Mouse (Mus musculus) heart, postnatal 0 days (tissue): ENCODE data around the gene Col18a1. TPM values are rescaled to one million over a fixed set of nuclear protein-coding genes. Genes with fewer than 3 reads are reported as not detected.

ENCODE experiments used
- ATAC-seq: fragments of 200-750 bp; cut with Nextera tagmentation; 2 replicates; pipeline ENCODE4 v1.8.0; 2017; ENCODE audit warnings: low read depth, moderate number of reproducible peaks, moderate library complexity; ENCODE audit not compliant: insufficient read depth
- DNase-seq: peaks from one replicate; pipeline ENCODE4 v3.0.0-alpha.2; 2016; ENCODE audit warnings: low spot score
- H3K27ac ChIP-seq: fragments of 300-500 bp; sonication (generic); 2 replicates; pipeline ENCODE4 v1.5.1; 2014; ENCODE audit warnings: low read depth, mild to moderate bottlenecking
- H3K27me3 ChIP-seq: fragments of 300-500 bp; sonication (generic); 2 replicates; pipeline ENCODE4 v1.6.1; 2014; ENCODE audit warnings: low read length, mixed read lengths; ENCODE audit not compliant: control insufficient read depth, insufficient read depth
- H3K36me3 ChIP-seq: fragments of 300-500 bp; sonication (generic); replicated peaks from 2 replicates; pipeline ENCODE4 v1.6.1; 2014; ENCODE audit warnings: low read length, mixed read lengths; ENCODE audit not compliant: control insufficient read depth, insufficient read depth
- H3K4me1 ChIP-seq: fragments of 300-500 bp; sonication (generic); 2 replicates; pipeline ENCODE4 v1.6.1; 2014; ENCODE audit warnings: antibody characterized with exemption; ENCODE audit not compliant: control insufficient read depth, insufficient read depth
- H3K4me2 ChIP-seq: fragments of 300-500 bp; sonication (generic); 2 replicates; pipeline ENCODE4 v1.6.1; 2014; ENCODE audit warnings: low read depth, mild to moderate bottlenecking, low read length, moderate library complexity
- H3K4me3 ChIP-seq: fragments of 300-500 bp; sonication (generic); 2 replicates; pipeline ENCODE4 v1.5.1; 2014; ENCODE audit warnings: low read depth, low read length
- H3K9ac ChIP-seq: fragments of 300-500 bp; sonication (generic); replicated peaks from 2 replicates; pipeline ENCODE4 v1.6.1; 2014; ENCODE audit warnings: low read depth, low read length, mixed read lengths
- H3K9me3 ChIP-seq: fragments of 300-500 bp; sonication (generic); replicated peaks from 2 replicates; pipeline ENCODE4 v1.6.1; 2016; ENCODE audit warnings: low read length; ENCODE audit not compliant: control insufficient read depth
- CTCF ChIP-seq: IDR thresholded peaks from 2 replicates; pipeline ENCODE4 v1.5.1; 2016; ENCODE audit warnings: antibody characterized with exemption, control low read depth, low read depth
- EP300 ChIP-seq: IDR thresholded peaks from 2 replicates; pipeline ENCODE4 v1.6.1; 2016; ENCODE audit warnings: antibody characterized with exemption, low read depth
- WGBS: fragments of 180-500 bp; shearing (Covaris S2); extraction: QIAGEN DNeasy Blood & Tissue Kit; methylation state at CpG from one replicate; pipeline ENCODE4 v1.1.7; 2014; 5-methylcytosine and 5-hydroxymethylcytosine counted together
- polyA plus RNA-seq: library from polyadenylated mRNA; unstranded; fragments of >200 nt; fragmentation: Nextera tagmentation; extraction: Ambion mirVana; gene quantifications from 2 replicates; pipeline ENCODE4 v1.2.1, GENCODE M21; 2015
- total RNA-seq: library from RNA; depleted of rRNA; stranded (reverse); fragments of >200 nt; gene quantifications from 2 replicates; pipeline ENCODE4 v1.2.3, GENCODE M21; 2014; ENCODE audit warnings: low replicate concordance

The Col18a1 gene
- total and polyA plus RNA-seq, 2 experiments from 2014 or later = 47.3 to 130 TPM

- DNase-seq (peak; percentile 70), ATAC-seq (peak; percentile 33)
- no peaks in the 10 kb centered on the region for H3K9me3 ChIP-seq
- no peak overlapping the region for H3K4me3 ChIP-seq
- no peaks in the 10 kb centered on the region for H3K27me3 ChIP-seq
- WGBS = 39% methylated on average over 11 of the region's 11 CpGs
- peak overlapping the region; percentile 73 for H3K27ac ChIP-seq
- peaks cover 21% of the 10 kb centered on the region; the same call in 1 of the 2 replicates for H3K4me1 ChIP-seq
- TF ChIP-seq CTCF = no peak
- no peak for TF ChIP-seq EP300
- H3K9ac ChIP-seq = no peak overlapping the region
- H3K4me2 ChIP-seq = no peak overlapping the region
- H3K36me3 ChIP-seq = no peaks in the 10 kb centered on the region
Observed at GRCm38 (mm10) chr10:77211116-77211570, 44.8 kb upstream of the Col18a1 start.

- Histone ChIP-seq H3K27me3 (no peaks in the 10 kb centered on the region), H3K9me3 (no peaks in the 10 kb centered on the region), H3K4me3 (no peak overlapping the region), H3K27ac (peak overlapping the region; percentile 73), H3K36me3 (no peaks in the 10 kb centered on the region), H3K9ac (no peak overlapping the region), H3K4me2 (no peak overlapping the region), H3K4me1 (peaks cover 21% of the 10 kb centered on the region; the same call in 1 of the 2 replicates)
- TF ChIP-seq EP300 = no peak
- ATAC-seq (no peak), DNase-seq (no peak)
- WGBS = 90% methylated on average over 3 of the region's 3 CpGs
Observed at GRCm38 (mm10) chr10:77210666-77211065, 44.3 kb upstream of the Col18a1 start.

- H3K4me1 ChIP-seq = peaks cover 21% of the 10 kb centered on the region; the same call in 1 of the 2 replicates
- TF ChIP-seq CTCF (no peak), EP300 (no peak)
- DNase-seq = no peak
Observed at GRCm38 (mm10) chr10:77209261-77209660, 42.9 kb upstream of the Col18a1 start.

GRCm38 (mm10) chr10:77206565-77207079, 40.3 kb upstream of the Col18a1 start:
- Histone ChIP-seq H3K27me3 (no peaks in the 10 kb centered on the region), H3K9ac (no peak overlapping the region), H3K36me3 (no peaks in the 10 kb centered on the region), H3K4me2 (no peak overlapping the region), H3K4me3 (no peak overlapping the region), H3K27ac (peak overlapping the region; percentile 78), H3K9me3 (no peaks in the 10 kb centered on the region), H3K4me1 (peaks cover 16% of the 10 kb centered on the region; the same call in 1 of the 2 replicates)
- TF ChIP-seq EP300 = 0 out of 2 replicates have a peak, but pooled peaks have one; percentile 31
- TF ChIP-seq CTCF = no peak
- peak; percentile 80 for ATAC-seq
- DNase-seq = peak; percentile 82
- 30% methylated on average over 3 of the region's 3 CpGs for WGBS

More at GRCm38 (mm10) chr10:77209261-77209660, 42.9 kb upstream of the Col18a1 start:
- Histone ChIP-seq H3K27ac (peak overlapping the region; percentile 3; the same call in 1 of the 2 replicates), H3K4me3 (no peak overlapping the region), H3K36me3 (no peaks in the 10 kb centered on the region), H3K9me3 (no peaks in the 10 kb centered on the region), H3K27me3 (no peaks in the 10 kb centered on the region), H3K9ac (no peak overlapping the region), H3K4me2 (no peak overlapping the region)
- 65% methylated on average over 5 of the region's 5 CpGs for whole genome bisulfite sequencing
- ATAC-seq = no peak

- no peaks in the 10 kb centered on the region for H3K27me3 ChIP-seq
- H3K4me2 ChIP-seq = no peak overlapping the region
- no peaks in the 10 kb centered on the region for H3K36me3 ChIP-seq
- peaks cover 13% of the 10 kb centered on the region; the same call in 1 of the 2 replicates for H3K4me1 ChIP-seq
- 84% methylated on average over 2 of the region's 2 CpGs for WGBS
- no peak for ATAC-seq
- no peak overlapping the region for H3K4me3 ChIP-seq
- H3K27ac ChIP-seq = 0 out of 2 replicates have a peak overlapping the region, but pooled peaks have one; percentile 31
- no peak for DNase-seq
- H3K9me3 ChIP-seq = no peaks in the 10 kb centered on the region
- no peak overlapping the region for H3K9ac ChIP-seq
- TF ChIP-seq CTCF (no peak), EP300 (no peak)
Observed at GRCm38 (mm10) chr10:77206134-77206533, 39.8 kb upstream of the Col18a1 start.

- Histone ChIP-seq H3K27ac (no peak overlapping the region), H3K4me1 (peaks cover 9% of the 10 kb centered on the region; the same call in 1 of the 2 replicates), H3K4me3 (no peak overlapping the region), H3K9ac (no peak overlapping the region), H3K27me3 (no peaks in the 10 kb centered on the region), H3K36me3 (no peaks in the 10 kb centered on the region), H3K4me2 (no peak overlapping the region), H3K9me3 (no peaks in the 10 kb centered on the region)
- ATAC-seq (no peak), DNase-seq (no peak)
- 65% methylated on average over 4 of the region's 4 CpGs for WGBS
- no peak for TF ChIP-seq EP300
- no peak for TF ChIP-seq CTCF
Observed at GRCm38 (mm10) chr10:77203960-77204359, 37.6 kb upstream of the Col18a1 start.
